Mouse (Mus musculus) cortical plate, adult 2 months (tissue): ENCODE results near the gene Mad1l1.

ENCODE experiments used
- CTCF ChIP-seq: fragments of 200-500 bp; IDR thresholded peaks from 2 replicates; pipeline ENCODE4 v1.5.1; 2011; ENCODE audit warnings: mild to moderate bottlenecking, control low read depth, low read length; ENCODE audit not compliant: insufficient read depth; ENCODE audit errors: extremely low read depth
- POLR2A ChIP-seq: fragments of 200-500 bp; IDR thresholded peaks from 2 replicates; pipeline ENCODE4 v1.6.1; 2011; ENCODE audit warnings: mild to moderate bottlenecking, low read length, control low read depth; ENCODE audit not compliant: insufficient read depth; ENCODE audit errors: extremely low read depth

GRCm38 (mm10) chr5:140368926-140369325 lies 47.6 kb upstream of the Mad1l1 start:
- no peak for TF ChIP-seq POLR2A
- TF ChIP-seq CTCF = no peak
